Mouse (Mus musculus): Measurements from ENCODE around the gene Tmem214. TPM values are rescaled to one million over a fixed set of nuclear protein-coding genes. Genes with fewer than 3 reads are reported as not detected.

Gene Tmem214
- total RNA-seq, 1 experiment from 2014 or later: 21.4 TPM

GRCm38 (mm10) chr5:30927945-30928529 is 60.2 kb downstream of the Tmem214 start:
- no peak for ATAC-seq (ENCODE audit: extremely low read depth, insufficient number of reproducible peaks, low FRiP score, poor library complexity, severe bottlenecking)

Other genes starting within 250 kb of the Tmem214 start
- gene Slc35f6, start 220.1 kb upstream of the Tmem214 start, total RNA-seq (2017): 17.8 and 21.0 TPM in 2 replicates
- gene Cenpa, start 201.2 kb upstream of the Tmem214 start, total RNA-seq (2017): 56.1 and 56.7 TPM in 2 replicates
- gene Dpysl5, start 156.4 kb upstream of the Tmem214 start, total RNA-seq (2017): not detected in 2 replicates
- 1.7 and 3.0 TPM in 2 replicates for gene Mapre3, start 53.4 kb upstream of the Tmem214 start, total RNA-seq (2017)
- gene Agbl5, start 20.7 kb downstream of the Tmem214 start, total RNA-seq (2017): 12.3 and 14.7 TPM in 2 replicates
- gene Ost4, start 39.8 kb downstream of the Tmem214 start, total RNA-seq (2017): 124 and 149 TPM in 2 replicates
- 2.1 and 2.2 TPM in 2 replicates for gene Emilin1, start 45.4 kb downstream of the Tmem214 start, total RNA-seq (2017)
- 25.7 and 28.2 TPM in 2 replicates for gene Khk, start 53.4 kb downstream of the Tmem214 start, total RNA-seq (2017)
- 0.25 and 0.47 TPM in 2 replicates for gene Cgref1, start 77.6 kb downstream of the Tmem214 start, total RNA-seq (2017)
- gene Preb, start 92.3 kb downstream of the Tmem214 start, total RNA-seq (2017): 299 and 306 TPM in 2 replicates
- not detected in 2 replicates for gene Tcf23, start 100.7 kb downstream of the Tmem214 start, total RNA-seq (2017)
- gene Atraid, start 180.3 kb downstream of the Tmem214 start, total RNA-seq (2017): 50.5 and 56.0 TPM in 2 replicates
- gene Slc5a6, start 180.9 kb downstream of the Tmem214 start, total RNA-seq (2017): 2.4 and 5.0 TPM in 2 replicates
- 10.6 and 19.6 TPM in 2 replicates for gene Cad, start 186.8 kb downstream of the Tmem214 start, total RNA-seq (2017)
- gene Dnajc5g, start 238.3 kb downstream of the Tmem214 start, total RNA-seq (2017): not detected in 2 replicates
- not detected in 2 replicates for gene Slc30a3, start 240.2 kb downstream of the Tmem214 start, total RNA-seq (2017)
- not detected in 2 replicates for gene Trim54, start 248.7 kb downstream of the Tmem214 start, total RNA-seq (2017)